Mouse (Mus musculus): Measurements from ENCODE around the gene Diexf. TPM values are rescaled to one million over a fixed set of nuclear protein-coding genes. Genes with fewer than 3 reads are reported as not detected.

The Diexf gene
- polyA plus RNA-seq (2015; fragmentation: Nextera tagmentation; extraction: Ambion mirVana) = 2.7 and 2.9 TPM in 2 replicates

GRCm38 (mm10) chr1:193129786-193130455, at the start of gene Diexf:
Gene Diexf, minus strand, starts transcription at chr1:193130272.

DNA sequence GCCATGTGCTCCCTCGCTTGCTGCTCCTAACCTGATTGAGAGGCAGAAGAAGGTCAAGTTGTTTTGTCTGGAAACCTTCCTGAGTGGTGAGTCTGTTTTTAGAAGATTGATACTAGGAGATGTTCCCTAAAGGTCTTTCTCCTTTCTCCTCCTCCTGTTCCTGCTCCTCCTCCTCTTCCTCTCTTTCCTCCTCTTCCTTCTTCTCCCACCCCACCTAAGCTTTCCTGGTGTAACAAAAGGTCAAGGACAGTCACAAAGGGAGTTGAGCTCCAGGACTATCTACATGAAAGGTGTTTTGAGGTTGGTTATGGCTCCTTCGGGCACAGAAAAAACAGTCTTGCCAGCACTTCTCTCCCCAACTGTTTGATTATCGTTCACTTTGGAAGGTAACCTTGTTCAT, 37.7 kb upstream of the Diexf start, which contains the start of gene A130010J15Rik:
A130010J15Rik (plus strand) TSS at position 301 of the 400 bp plus-strand sequence.

GRCm38 (mm10) chr1:193152872-193153271, 22.8 kb upstream of the Diexf start, which contains the start of gene Irf6:
Gene Irf6, plus strand, starts transcription at chr1:193153111.

Other genes with a start within 250 kb of the Diexf start
- gene Syt14, start 94.5 kb downstream of the Diexf start, polyA plus RNA-seq (2015; fragmentation: Nextera tagmentation; extraction: Ambion mirVana) = 1.2 and 1.4 TPM in 2 replicates
- 0.91 and 1.0 TPM in 2 replicates for gene Irf6, start 22.8 kb upstream of the Diexf start, polyA plus RNA-seq (2015; fragmentation: Nextera tagmentation; extraction: Ambion mirVana)
- gene A130010J15Rik, start 37.8 kb upstream of the Diexf start, polyA plus RNA-seq (2015; fragmentation: Nextera tagmentation; extraction: Ambion mirVana) = 6.1 and 7.3 TPM in 2 replicates
- 1.4 and 2.1 TPM in 2 replicates for gene Traf3ip3, start 71.4 kb upstream of the Diexf start, polyA plus RNA-seq (2015; fragmentation: Nextera tagmentation; extraction: Ambion mirVana)
- 1.3 and 1.6 TPM in 2 replicates for gene Lamb3, start 77.4 kb upstream of the Diexf start, polyA plus RNA-seq (2015; fragmentation: Nextera tagmentation; extraction: Ambion mirVana)
- gene Hsd11b1, start 133.8 kb upstream of the Diexf start, polyA plus RNA-seq (2015; fragmentation: Nextera tagmentation; extraction: Ambion mirVana) = 25.3 and 26.1 TPM in 2 replicates
- gene G0s2, start 142.9 kb upstream of the Diexf start, polyA plus RNA-seq (2015; fragmentation: Nextera tagmentation; extraction: Ambion mirVana) = 90.4 and 120 TPM in 2 replicates
- gene Camk1g, start 240.0 kb upstream of the Diexf start, polyA plus RNA-seq (2015; fragmentation: Nextera tagmentation; extraction: Ambion mirVana) = 2.5 and 4.4 TPM in 2 replicates

All from adrenal gland, postnatal 0 days (tissue).